Mouse (Mus musculus) C2C12 (cell line): ENCODE measurements at regions not wholly inside any gene's neighbourhood (a gene's known extent, or its start where the extent isn't known, plus 50 kb on each side); places are given as distances from the start of the nearest gene placed in this dataset.
A peak's percentile ranks its signal among the peaks of the same experiment; 100 is the strongest.

Source experiments
- H3K27me3 ChIP-seq: one replicate; pipeline ENCODE4 v1.6.1; 2011; ENCODE audit not compliant: control insufficient read depth, insufficient read depth, insufficient read length
- H3K36me3 ChIP-seq: one replicate; pipeline ENCODE4 v1.6.1; 2011; ENCODE audit not compliant: control insufficient read depth, insufficient read depth
- H3K4me3 ChIP-seq: one replicate; pipeline ENCODE4 v1.5.1; 2011; ENCODE audit warnings: mild to moderate bottlenecking, control low read depth; ENCODE audit not compliant: poor library complexity, insufficient read depth, severe bottlenecking
- H3K79me2 ChIP-seq: one replicate; pipeline ENCODE4 v1.6.1; 2011; ENCODE audit not compliant: control insufficient read depth, insufficient read depth
- H3K79me3 ChIP-seq: one replicate; pipeline ENCODE4 v1.6.1; 2011; ENCODE audit warnings: low read depth, control low read depth
- H3ac ChIP-seq: one replicate; pipeline ENCODE3; 2011; ENCODE audit warnings: low read depth; ENCODE audit not compliant: control insufficient read depth, insufficient read length
- CEBPB ChIP-seq: IDR thresholded peaks from one replicate; pipeline ENCODE4 v1.6.1; 2011; ENCODE audit warnings: low read depth, mild to moderate bottlenecking, control low read depth, moderate library complexity
- CTCF ChIP-seq: IDR thresholded peaks from one replicate; pipeline ENCODE4 v1.5.1; 2011; ENCODE audit not compliant: control insufficient read depth, insufficient read depth, insufficient read length
- FOSL1 ChIP-seq: IDR thresholded peaks from one replicate; pipeline ENCODE4 v1.8.0; 2011; ENCODE audit warnings: mild to moderate bottlenecking, low read length; ENCODE audit not compliant: poor library complexity, insufficient read depth, severe bottlenecking
- MAX ChIP-seq: IDR thresholded peaks from one replicate; pipeline ENCODE4 v1.6.1; 2011; ENCODE audit warnings: mild to moderate bottlenecking, control low read depth
- MYOD1 ChIP-seq: IDR thresholded peaks from one replicate; pipeline ENCODE4 v1.6.1; 2011; ENCODE audit warnings: low read depth; ENCODE audit not compliant: control insufficient read depth, insufficient read length
- MYOG ChIP-seq: IDR thresholded peaks from one replicate; pipeline ENCODE4 v1.6.1; 2011; ENCODE audit not compliant: control insufficient read depth, insufficient read length; ENCODE audit errors: extremely low read depth
- USF1 ChIP-seq: IDR thresholded peaks from one replicate; pipeline ENCODE4 v1.6.1; 2011; ENCODE audit warnings: low read depth, mild to moderate bottlenecking, control low read depth, moderate library complexity

- H3K27me3 ChIP-seq = no peaks in the 10 kb centered on the region
- TF ChIP-seq MAX (no peak), MYOD1 (peak; percentile 21)
These were observed 93.3 kb upstream of the Rybp start for GRCm38 (mm10) chr6:100380536-100380935.

DNA sequence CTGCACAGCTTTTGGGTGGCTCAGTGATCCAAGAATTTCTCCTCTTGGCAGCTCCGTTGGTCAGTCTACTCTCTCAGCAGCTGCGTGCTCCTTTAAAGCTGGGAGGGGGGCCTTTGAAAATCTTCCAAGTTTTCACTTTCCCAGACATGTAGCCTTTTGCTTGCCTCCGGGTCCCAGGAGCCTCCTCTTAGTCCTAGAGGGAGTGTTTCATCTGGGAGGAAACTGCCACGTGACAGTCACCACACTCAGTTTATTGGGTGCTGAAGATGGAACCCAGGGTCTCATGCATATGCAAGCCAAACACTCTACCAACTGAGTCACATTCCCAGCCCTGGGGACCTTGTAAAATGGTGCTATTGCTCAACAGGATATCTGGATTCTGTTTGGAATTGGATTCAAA, 92.5 kb upstream of the Rybp start:
- Histone ChIP-seq H3ac (no peak overlapping the region), H3K4me3 (no peak overlapping the region), H3K27me3 (no peaks in the 10 kb centered on the region), H3K79me3 (no peaks in the 10 kb centered on the region), H3K36me3 (no peaks in the 10 kb centered on the region), H3K79me2 (no peaks in the 10 kb centered on the region)
- TF ChIP-seq CTCF (no peak), FOSL1 (no peak), CEBPB (peak; percentile 4), MAX (no peak), MYOD1 (no peak), USF1 (peak; percentile 50)

More at GRCm38 (mm10) chr6:100380536-100380935, 93.3 kb upstream of the Rybp start:
- Histone ChIP-seq H3K79me3 (no peaks in the 10 kb centered on the region), H3K4me3 (no peak overlapping the region), H3K79me2 (no peaks in the 10 kb centered on the region), H3K36me3 (no peaks in the 10 kb centered on the region), H3ac (no peak overlapping the region)

- no peaks in the 10 kb centered on the region for H3K79me3 ChIP-seq
- no peak overlapping the region for H3ac ChIP-seq
- TF ChIP-seq MYOG = no peak
- TF ChIP-seq MAX = no peak
- TF ChIP-seq USF1 = no peak
- TF ChIP-seq CTCF = no peak
- no peak for TF ChIP-seq MYOD1
- no peak for TF ChIP-seq FOSL1
- H3K27me3 ChIP-seq = no peaks in the 10 kb centered on the region
- no peaks in the 10 kb centered on the region for H3K79me2 ChIP-seq
- H3K36me3 ChIP-seq = no peaks in the 10 kb centered on the region
- no peak overlapping the region for H3K4me3 ChIP-seq
These were observed 91.2 kb upstream of the Rybp start for GRCm38 (mm10) chr6:100378533-100378874.

DNA sequence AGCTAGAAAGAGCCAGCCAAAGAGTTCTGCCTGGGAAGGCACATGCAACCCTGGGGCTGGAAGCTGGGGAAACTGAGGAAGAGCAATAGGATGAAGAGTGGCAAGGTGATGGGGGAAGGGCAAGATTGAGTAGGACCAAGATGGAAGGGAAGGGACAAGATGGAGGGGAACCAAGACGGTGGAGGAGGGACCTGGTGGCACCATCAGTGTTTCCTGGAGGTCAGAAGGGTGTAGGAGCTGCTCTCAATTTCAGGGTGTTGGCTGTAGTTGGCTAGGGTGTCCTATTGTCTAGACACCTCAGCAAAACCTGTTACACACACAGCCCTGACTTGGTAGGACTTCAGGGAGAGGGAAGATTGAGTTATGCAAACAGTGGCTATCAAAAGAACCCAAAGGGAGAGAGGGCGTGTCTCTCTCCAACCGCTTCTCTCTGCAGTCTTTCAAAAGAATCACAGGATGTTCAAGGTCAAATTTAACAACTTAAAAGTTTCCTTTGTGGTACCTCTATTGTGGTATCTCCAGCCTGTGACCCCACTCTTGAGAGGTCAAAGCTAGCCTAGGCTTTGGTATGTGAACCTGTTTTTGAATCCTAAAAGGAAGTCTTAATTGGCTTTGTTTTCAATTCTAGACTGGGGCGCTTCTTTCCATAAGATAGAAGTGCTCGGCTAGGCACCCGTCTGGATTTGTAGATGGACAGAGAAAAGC, 90.7 kb upstream of the Rybp start:
- Histone ChIP-seq H3K27me3 (no peaks in the 10 kb centered on the region), H3K36me3 (no peaks in the 10 kb centered on the region), H3K79me3 (no peaks in the 10 kb centered on the region), H3K79me2 (no peaks in the 10 kb centered on the region), H3K4me3 (no peak overlapping the region), H3ac (no peak overlapping the region)
- TF ChIP-seq CTCF (no peak), USF1 (no peak), CEBPB (no peak), MYOD1 (no peak), FOSL1 (no peak), MYOG (no peak), MAX (no peak)

DNA sequence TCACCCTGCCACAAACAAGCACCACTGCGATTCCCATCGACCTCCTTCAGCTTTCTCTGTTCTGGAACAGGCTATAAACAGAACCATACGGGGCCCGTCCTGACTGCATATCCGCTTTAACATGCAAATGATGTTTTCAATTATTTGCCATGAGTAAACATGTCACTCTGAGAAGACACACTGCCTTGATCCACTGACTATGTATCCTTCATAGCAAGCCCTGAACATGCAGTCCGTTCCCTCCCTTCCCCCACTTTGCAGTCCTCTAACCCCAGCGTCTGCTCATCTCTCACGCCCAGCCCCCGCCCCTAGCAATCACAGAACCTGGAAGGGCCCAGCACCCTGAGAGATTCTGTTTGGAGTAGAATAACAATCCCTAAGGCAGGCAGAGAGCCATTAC, 89.4 kb upstream of the Rybp start:
- Histone ChIP-seq H3K36me3 (no peaks in the 10 kb centered on the region), H3K79me2 (no peaks in the 10 kb centered on the region), H3K27me3 (no peaks in the 10 kb centered on the region), H3K4me3 (no peak overlapping the region), H3K79me3 (no peaks in the 10 kb centered on the region), H3ac (no peak overlapping the region)
- no peak for TF ChIP-seq CEBPB
- TF ChIP-seq FOSL1 = no peak
- no peak for TF ChIP-seq MYOG
- TF ChIP-seq MYOD1 = no peak
- TF ChIP-seq CTCF = no peak
- no peak for TF ChIP-seq USF1
- TF ChIP-seq MAX = no peak

GRCm38 (mm10) chr6:100370828-100371227, 83.5 kb upstream of the Rybp start:
- Histone ChIP-seq H3K79me3 (no peaks in the 10 kb centered on the region), H3K27me3 (no peaks in the 10 kb centered on the region), H3ac (no peak overlapping the region), H3K79me2 (no peaks in the 10 kb centered on the region), H3K4me3 (no peak overlapping the region), H3K36me3 (no peaks in the 10 kb centered on the region)
- no peak for TF ChIP-seq FOSL1
- no peak for TF ChIP-seq CTCF
- TF ChIP-seq MAX = no peak
- TF ChIP-seq CEBPB = no peak
- TF ChIP-seq MYOG = no peak
- TF ChIP-seq MYOD1 = no peak
- TF ChIP-seq USF1 = no peak
